Mouse (Mus musculus) myocyte (in vitro differentiated cells): ENCODE results near the gene Poc5.

Experiments used
- CEBPB ChIP-seq: IDR thresholded peaks from 2 replicates; pipeline ENCODE4 v1.6.1; 2011; ENCODE audit warnings: mild to moderate bottlenecking, moderate library complexity; ENCODE audit not compliant: poor library complexity, insufficient read depth, severe bottlenecking
- E2F4 ChIP-seq: IDR thresholded peaks from one replicate; pipeline ENCODE4 v1.6.1; 2011; ENCODE audit warnings: mild to moderate bottlenecking, control low read depth, moderate library complexity; ENCODE audit not compliant: insufficient read depth
- POLR2A ChIP-seq: IDR thresholded peaks from one replicate; pipeline ENCODE4 v1.6.1; 2011; ENCODE audit warnings: low read depth, mild to moderate bottlenecking, control low read depth, moderate library complexity; ENCODE audit not compliant: insufficient read length
- POLR2AphosphoS2 ChIP-seq: IDR thresholded peaks from one replicate; pipeline ENCODE4 v1.6.1; 2011; ENCODE audit warnings: low read depth, control low read depth; ENCODE audit not compliant: insufficient read length
- TCF12 ChIP-seq: IDR thresholded peaks from one replicate; pipeline ENCODE4 v1.6.1; 2011; ENCODE audit warnings: mild to moderate bottlenecking, control low read depth; ENCODE audit not compliant: poor library complexity, insufficient read depth, severe bottlenecking
- TCF3 ChIP-seq: IDR thresholded peaks from one replicate; pipeline ENCODE4 v1.6.1; 2011; ENCODE audit warnings: low read depth, control low read depth; ENCODE audit not compliant: insufficient read length
- USF1 ChIP-seq: IDR thresholded peaks from one replicate; pipeline ENCODE4 v1.6.1; 2011; ENCODE audit warnings: low read depth, mild to moderate bottlenecking, control low read depth, moderate library complexity

DNA sequence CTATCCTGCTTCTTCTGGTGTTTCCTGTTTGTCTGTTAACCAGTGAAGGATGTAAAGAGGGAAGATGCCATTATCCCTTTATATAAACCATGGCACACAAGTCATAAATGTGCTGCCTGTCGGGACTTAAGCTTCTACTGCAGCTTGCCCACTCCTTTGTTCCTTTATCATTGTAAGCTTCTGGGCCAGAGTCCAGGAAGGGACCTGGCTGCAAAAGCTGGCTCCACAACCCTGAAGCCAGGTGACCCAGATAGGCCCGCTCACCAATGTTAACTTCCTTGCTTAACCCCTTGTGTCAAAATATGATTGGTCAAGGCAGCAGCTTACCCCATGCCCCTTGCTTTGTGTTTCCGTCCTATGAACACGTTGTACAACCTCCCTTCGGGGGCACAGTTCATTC is 40.4 kb downstream of the Poc5 start:
- TF ChIP-seq E2F4 (no peak), CEBPB (no peak), POLR2A (no peak), TCF12 (no peak), USF1 (no peak), POLR2AphosphoS2 (no peak), TCF3 (no peak)
